Mouse (Mus musculus): ENCODE measurements around the gene Vcl. TPM values are rescaled to one million over a fixed set of nuclear protein-coding genes. Genes with fewer than 3 reads are reported as not detected.
A peak's percentile ranks its signal among the peaks of the same experiment; 100 is the strongest.

Gene Vcl
- total RNA-seq, 2 experiments from 2014 or later: 62.3 to 64.9 TPM

- DNase-seq (ENCODE audit: low spot score): no peak
Measured at GRCm38 (mm10) chr14:20997548-20997947, 68.3 kb downstream of the Vcl start.

- DNase-seq (ENCODE audit: low spot score): no peak
Measured at GRCm38 (mm10) chr14:20999617-21000016, 70.4 kb downstream of the Vcl start.

- DNase-seq (ENCODE audit: low spot score): no peak
Measured at GRCm38 (mm10) chr14:21013800-21014334, 84.7 kb downstream of the Vcl start.

GRCm38 (mm10) chr14:21017871-21018270, 88.7 kb downstream of the Vcl start:
- no peak for DNase-seq (ENCODE audit: low spot score)

- DNase-seq (ENCODE audit: low spot score): peak; percentile 25
Measured at GRCm38 (mm10) chr14:21018977-21019376, 89.8 kb downstream of the Vcl start.

- no peak for DNase-seq (ENCODE audit: low spot score)
Measured at GRCm38 (mm10) chr14:21020435-21020834, 91.2 kb downstream of the Vcl start.

- no peak for DNase-seq (ENCODE audit: low spot score)
Measured at GRCm38 (mm10) chr14:21027542-21027941, 98.3 kb downstream of the Vcl start.

GRCm38 (mm10) chr14:21029025-21029659, 99.9 kb downstream of the Vcl start:
- no peak for DNase-seq (ENCODE audit: low spot score)

GRCm38 (mm10) chr14:21031783-21032511, 102.7 kb downstream of the Vcl start:
- peak; percentile 65 for DNase-seq (ENCODE audit: low spot score)

- DNase-seq (ENCODE audit: low spot score): no peak
Measured at GRCm38 (mm10) chr14:21034271-21034670, 105.1 kb downstream of the Vcl start.

GRCm38 (mm10) chr14:21034791-21035190, 105.6 kb downstream of the Vcl start:
- no peak for DNase-seq (ENCODE audit: low spot score)

GRCm38 (mm10) chr14:21039077-21039476, 109.9 kb downstream of the Vcl start:
- DNase-seq (ENCODE audit: low spot score): no peak

GRCm38 (mm10) chr14:21039623-21040022, 110.4 kb downstream of the Vcl start:
- no peak for DNase-seq (ENCODE audit: low spot score)

- DNase-seq (ENCODE audit: low spot score): no peak
Measured at GRCm38 (mm10) chr14:21047840-21048239, 118.6 kb downstream of the Vcl start.

GRCm38 (mm10) chr14:21048879-21049278, 119.7 kb downstream of the Vcl start:
- DNase-seq (ENCODE audit: low spot score): peak; percentile 39

- no peak for DNase-seq (ENCODE audit: low spot score)
Measured at GRCm38 (mm10) chr14:21050734-21051133, 121.5 kb downstream of the Vcl start.

GRCm38 (mm10) chr14:21051380-21052111, 122.3 kb downstream of the Vcl start:
- no peak for DNase-seq (ENCODE audit: low spot score)

GRCm38 (mm10) chr14:21052112-21052780, 123.0 kb downstream of the Vcl start, which contains the start of the genes Ap3m1 and Adk:
Gene Ap3m1, minus strand, starts transcription at chr14:21052508.
Gene Adk, plus strand, starts transcription at chr14:21052574.
- DNase-seq (ENCODE audit: low spot score): peak; percentile 92

- peak; percentile 70 for DNase-seq (ENCODE audit: low spot score)
Measured at GRCm38 (mm10) chr14:21052781-21053130, 123.6 kb downstream of the Vcl start.

GRCm38 (mm10) chr14:21053151-21053550, 124.0 kb downstream of the Vcl start:
- no peak for DNase-seq (ENCODE audit: low spot score)

GRCm38 (mm10) chr14:21053586-21053985, 124.4 kb downstream of the Vcl start:
- DNase-seq (ENCODE audit: low spot score): no peak
